Mouse (Mus musculus): ENCODE measurements around the gene Fam193a.

Gene Fam193a

GRCm38 (mm10) chr5:34369341-34370021 lies at the start of gene Fam193a:
Gene Fam193a (plus strand): TSS chr5:34369933.
- DNase-seq (ENCODE audit: low spot score) = peak; percentile 96

- DNase-seq (ENCODE audit: low spot score) = no peak
Observed at GRCm38 (mm10) chr5:34321236-34321635, 48.5 kb upstream of the Fam193a start.

GRCm38 (mm10) chr5:34325286-34325685 lies 44.4 kb upstream of the Fam193a start:
- no peak for DNase-seq (ENCODE audit: low spot score)

GRCm38 (mm10) chr5:34326249-34326691 lies 43.5 kb upstream of the Fam193a start:
- no peak for DNase-seq (ENCODE audit: low spot score)

- DNase-seq (ENCODE audit: low spot score) = no peak
Observed at GRCm38 (mm10) chr5:34326875-34327576, 42.7 kb upstream of the Fam193a start.

- no peak for DNase-seq (ENCODE audit: low spot score)
Observed at GRCm38 (mm10) chr5:34330136-34330535, 39.6 kb upstream of the Fam193a start.

- DNase-seq (ENCODE audit: low spot score) = no peak
Observed at GRCm38 (mm10) chr5:34334081-34334480, 35.7 kb upstream of the Fam193a start.

- no peak for DNase-seq (ENCODE audit: low spot score)
Observed at GRCm38 (mm10) chr5:34335539-34336096, 34.1 kb upstream of the Fam193a start.

GRCm38 (mm10) chr5:34336097-34336774 lies 33.5 kb upstream of the Fam193a start, which contains the start of gene Rnf4:
Gene Rnf4 (plus strand): TSS chr5:34336289.
- DNase-seq (ENCODE audit: low spot score) = peak; percentile 97

GRCm38 (mm10) chr5:34336775-34337450 lies 32.8 kb upstream of the Fam193a start:
- no peak for DNase-seq (ENCODE audit: low spot score)

GRCm38 (mm10) chr5:34340246-34340645 lies 29.5 kb upstream of the Fam193a start:
- DNase-seq (ENCODE audit: low spot score) = no peak

GRCm38 (mm10) chr5:34352084-34352631 lies 17.6 kb upstream of the Fam193a start:
- DNase-seq (ENCODE audit: low spot score) = no peak

GRCm38 (mm10) chr5:34360261-34360660 lies 9.5 kb upstream of the Fam193a start:
- no peak for DNase-seq (ENCODE audit: low spot score)

GRCm38 (mm10) chr5:34363115-34363514 lies 6.6 kb upstream of the Fam193a start:
- no peak for DNase-seq (ENCODE audit: low spot score)

GRCm38 (mm10) chr5:34368551-34369290 lies 1.0 kb upstream of the Fam193a start:
- no peak for DNase-seq (ENCODE audit: low spot score)

- peak; percentile 17 for DNase-seq (ENCODE audit: low spot score)
Observed at GRCm38 (mm10) chr5:34370022-34370823, 490 bp downstream of the Fam193a start.

- DNase-seq (ENCODE audit: low spot score) = no peak
Observed at GRCm38 (mm10) chr5:34370840-34371239, 1.1 kb downstream of the Fam193a start.

GRCm38 (mm10) chr5:34372141-34372540 lies 2.4 kb downstream of the Fam193a start:
- no peak for DNase-seq (ENCODE audit: low spot score)

GRCm38 (mm10) chr5:34372541-34372940 lies 2.8 kb downstream of the Fam193a start:
- DNase-seq (ENCODE audit: low spot score) = no peak

GRCm38 (mm10) chr5:34378787-34379186 lies 9.1 kb downstream of the Fam193a start:
- no peak for DNase-seq (ENCODE audit: low spot score)

Measured in left cerebral cortex, adult 11 months (tissue).